7 mouse cellular contexts compared by ENCODE assay signal in the genomic region with DNA sequence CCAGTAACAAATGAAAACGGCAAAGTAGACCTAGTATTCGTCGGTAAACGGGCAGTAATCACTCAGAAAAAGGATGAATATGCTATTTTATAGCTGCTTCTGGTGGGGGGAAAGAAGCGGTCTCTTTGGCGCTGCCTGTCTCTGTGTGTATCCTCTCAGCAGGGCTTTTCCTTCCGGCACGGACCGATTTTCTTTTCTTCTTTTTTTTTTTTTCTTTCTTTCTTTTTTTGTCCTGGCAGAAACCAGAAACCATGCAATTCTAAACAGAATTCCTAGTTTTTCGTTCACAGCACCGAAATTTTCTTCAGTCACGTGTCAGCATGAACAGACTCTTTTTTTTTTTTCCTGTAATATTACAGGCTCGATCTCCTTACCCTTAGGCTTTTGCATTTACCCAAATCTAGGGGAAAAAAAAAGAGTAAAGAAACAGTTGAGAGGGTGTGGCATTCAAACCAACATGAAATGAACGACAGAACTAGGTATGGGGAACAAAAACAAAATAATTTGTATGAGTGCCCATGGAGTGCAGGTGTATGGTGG. TPM values are rescaled to one million over a fixed set of nuclear protein-coding genes. Genes with fewer than 3 reads are reported as not detected.
DNase-seq lines count a peak whose midpoint lies in the region; ATAC-seq lines count a peak whose summit lies in the region.

No protein-coding gene starts in this region.

- H3K4me1 ChIP-seq in lung, embryonic 16.5 days (replicated peaks; ENCODE audit: control insufficient read depth, insufficient read depth, low read length), result peaks cover 8% of the 10 kb centered on the region
- H3K4me1 ChIP-seq in embryonic facial prominence, embryonic 13.5 days, result peaks cover 10% of the 10 kb centered on the region
- peaks cover 13% of the 10 kb centered on the region for H3K4me1 ChIP-seq in neural tube, embryonic 12.5 days

- no peaks in the 10 kb centered on the region for H3K27me3 ChIP-seq in lung, embryonic 16.5 days (ENCODE audit: control insufficient read depth, insufficient read depth, low read depth, low read length)
- H3K27me3 ChIP-seq in embryonic facial prominence, embryonic 13.5 days, result peaks cover 3% of the 10 kb centered on the region; the same call in 1 of the 2 replicates
- no peaks in the 10 kb centered on the region for H3K27me3 ChIP-seq in neural tube, embryonic 12.5 days (replicated peaks)

- H3K4me2 ChIP-seq in lung, embryonic 16.5 days (ENCODE audit: low read depth, low read length), result peak overlapping the region; percentile 97
- peak overlapping the region; percentile 86 for H3K4me2 ChIP-seq in embryonic facial prominence, embryonic 13.5 days
- H3K4me2 ChIP-seq in neural tube, embryonic 12.5 days (replicated peaks), result peak overlapping the region; percentile 76

- H3K4me3 ChIP-seq in lung, embryonic 16.5 days (ENCODE audit: low read length), result peak overlapping the region; percentile 96
- H3K4me3 ChIP-seq in embryonic facial prominence, embryonic 13.5 days, result peak overlapping the region; percentile 87
- H3K4me3 ChIP-seq in neural tube, embryonic 12.5 days, result peak overlapping the region; percentile 89

- 3% methylated on average over 14 of the region's 14 CpGs for WGBS in lung, embryonic 16.5 days
- WGBS in embryonic facial prominence, embryonic 13.5 days, result under 1% methylated on average over 14 of the region's 14 CpGs
- WGBS in neural tube, embryonic 12.5 days, result 4% methylated on average over 14 of the region's 14 CpGs

- peak overlapping the region; percentile 99 for H3K9ac ChIP-seq in lung, embryonic 16.5 days (ENCODE audit: low read length)
- H3K9ac ChIP-seq in embryonic facial prominence, embryonic 13.5 days, result peak overlapping the region; percentile 98
- H3K9ac ChIP-seq in neural tube, embryonic 12.5 days, result peak overlapping the region; percentile 99

- ATAC-seq in lung, embryonic 16.5 days (ENCODE audit: low read depth), result no peak
- no peak for ATAC-seq in embryonic facial prominence, embryonic 13.5 days (ENCODE audit: insufficient number of reproducible peaks, insufficient read depth, low FRiP score, low TSS enrichment, low read depth)
- ATAC-seq in neural tube, embryonic 12.5 days (ENCODE audit: low FRiP score, low read depth), result no peak

- peak overlapping the region; percentile 98; the same call in 1 of the 2 replicates for H3K27ac ChIP-seq in lung, embryonic 16.5 days (ENCODE audit: low read length)
- H3K27ac ChIP-seq in embryonic facial prominence, embryonic 13.5 days, result peak overlapping the region; percentile 98
- H3K27ac ChIP-seq in neural tube, embryonic 12.5 days, result peak overlapping the region; percentile 99

- DNase-seq in lung, postnatal 4 days, result no peak
- DNase-seq in induced T-regulatory cell, adult 2 months (ENCODE audit: low read depth), result peak; percentile 32
- DNase-seq in urinary bladder, postnatal 10 days (ENCODE audit: low spot score), result no peak
- no peak for DNase-seq in adrenal gland, postnatal 10 days

- no peaks in the 10 kb centered on the region for H3K36me3 ChIP-seq in lung, embryonic 16.5 days (ENCODE audit: control insufficient read depth, insufficient read depth, low read length)
- H3K36me3 ChIP-seq in embryonic facial prominence, embryonic 13.5 days, result no peaks in the 10 kb centered on the region
- H3K36me3 ChIP-seq in neural tube, embryonic 12.5 days, result no peaks in the 10 kb centered on the region

- H3K9me3 ChIP-seq in lung, embryonic 16.5 days (ENCODE audit: control insufficient read depth, low read length), result no peaks in the 10 kb centered on the region; the same call in 1 of the 2 replicates
- H3K9me3 ChIP-seq in embryonic facial prominence, embryonic 13.5 days, result no peaks in the 10 kb centered on the region
- no peaks in the 10 kb centered on the region for H3K9me3 ChIP-seq in neural tube, embryonic 12.5 days

RNA-seq across cellular contexts. Expression of a gene that starts 1.4 kb away (rescaled TPM):
- 22.4 and 22.6 TPM in 2 replicates for polyA plus RNA-seq in lung, embryonic 16.5 days (2015; fragmentation: Nextera tagmentation; extraction: Ambion mirVana)
- 29.8 and 35.0 TPM in 2 replicates for polyA plus RNA-seq in embryonic facial prominence, embryonic 13.5 days (2015; fragmentation: Nextera tagmentation; extraction: Ambion mirVana)
- polyA plus RNA-seq in neural tube, embryonic 12.5 days (2016; fragmentation: Nextera tagmentation; extraction: Ambion mirVana), result 45.0 and 45.6 TPM in 2 replicates
- total RNA-seq in adrenal gland, postnatal 10 days (2021), result 10 to 100 TPM; 29.7 to 37.4 TPM
